Mouse (Mus musculus) MEL (cell line): ENCODE measurements around the gene Lin7c. TPM values are rescaled to one million over a fixed set of nuclear protein-coding genes. Genes with fewer than 3 reads are reported as not detected.

Source experiments
- DNase-seq: peaks from one replicate; pipeline ENCODE4 v3.0.0; 2011; ENCODE audit warnings: low read depth, low spot score
- H3K27ac ChIP-seq: 2 replicates; pipeline ENCODE4 v1.5.1; 2012; ENCODE audit warnings: low read depth, mild to moderate bottlenecking, control low read depth, low read length, moderate library complexity; ENCODE audit not compliant: control insufficient read depth
- H3K27me3 ChIP-seq, 2 experiments: fragments of 150-350 bp in 1 of 2; sonication (generic) in 1 of 2; 2 replicates each; pipeline ENCODE4 v1.6.1; 2012; ENCODE audit warnings: low read length in 2 of 2, mild to moderate bottlenecking in 2 of 2, improper control_type of control experiment in 1 of 2, moderate library complexity in 1 of 2; ENCODE audit not compliant: insufficient read depth in 2 of 2, control insufficient read depth in 1 of 2
- H3K36me3 ChIP-seq, 2 experiments: 2 replicates each; pipeline ENCODE4 v1.6.1; 2012 to 2014; ENCODE audit warnings: low read length in 2 of 2, improper control_type of control experiment in 1 of 2, inconsistent platforms in 1 of 2, mild to moderate bottlenecking in 1 of 2; ENCODE audit not compliant: insufficient read depth in 2 of 2, control insufficient read depth in 1 of 2
- H3K4me1 ChIP-seq, 2 experiments: fragments of 150-350 bp in 1 of 2; sonication (generic) in 1 of 2; 2 replicates each; pipeline ENCODE4 v1.6.1; 2012; ENCODE audit warnings: low read length in 2 of 2, improper control_type of control experiment in 1 of 2, mild to moderate bottlenecking in 1 of 2; ENCODE audit not compliant: insufficient read depth in 2 of 2, control insufficient read depth in 1 of 2
- H3K4me3 ChIP-seq, 2 experiments: fragments of 150-350 bp in 1 of 2; sonication (generic) in 1 of 2; 2 replicates each; pipeline ENCODE4 v1.5.1; 2012; ENCODE audit warnings: low read depth in 2 of 2, low read length in 2 of 2, mild to moderate bottlenecking in 2 of 2, moderate library complexity in 2 of 2, control low read depth in 1 of 2, improper control_type of control experiment in 1 of 2; ENCODE audit not compliant: control insufficient read depth in 1 of 2, insufficient read depth in 1 of 2
- H3K79me2 ChIP-seq: 2 replicates; pipeline ENCODE4 v1.6.1; 2012; ENCODE audit warnings: mild to moderate bottlenecking, low read length, moderate library complexity; ENCODE audit not compliant: control insufficient read depth, poor library complexity, insufficient read depth
- H3K9ac ChIP-seq: 2 replicates; pipeline ENCODE4 v1.6.1; 2012; ENCODE audit warnings: low read depth, mild to moderate bottlenecking, control low read depth, low read length, moderate library complexity; ENCODE audit not compliant: control insufficient read depth, poor library complexity, severe bottlenecking
- H3K9me3 ChIP-seq: fragments of 150-350 bp; sonication (generic); replicated peaks from 2 replicates; pipeline ENCODE4 v1.6.1; 2012; ENCODE audit warnings: mild to moderate bottlenecking, low read length, improper control_type of control experiment, moderate library complexity; ENCODE audit not compliant: insufficient read depth
- CTCF ChIP-seq, 3 experiments: IDR thresholded peaks in 2 of 3; conservative IDR thresholded peaks in 1 of 3; 2 replicates each; pipeline ENCODE4 v1.5.1; 2011 to 2012; ENCODE audit warnings: low read length in 3 of 3, low read depth in 2 of 3, mild to moderate bottlenecking in 2 of 3, improper control_type of control experiment in 1 of 3, inconsistent platforms in 1 of 3, mixed read lengths in 1 of 3, moderate library complexity in 1 of 3; ENCODE audit not compliant: control insufficient read depth in 1 of 3, insufficient read depth in 1 of 3, poor library complexity in 1 of 3, severe bottlenecking in 1 of 3
- ELF1 ChIP-seq: IDR thresholded peaks from 2 replicates; pipeline ENCODE4 v1.6.1; 2014; ENCODE audit warnings: low read depth, mild to moderate bottlenecking, inconsistent platforms, low read length, improper control_type of control experiment, moderate library complexity
- ETS1 ChIP-seq: IDR thresholded peaks from 2 replicates; pipeline ENCODE4 v1.6.1; 2012; ENCODE audit warnings: low read depth, mild to moderate bottlenecking, inconsistent platforms, low read length, improper control_type of control experiment, moderate library complexity
- HCFC1 ChIP-seq: IDR thresholded peaks from 2 replicates; pipeline ENCODE4 v1.6.1; 2012; ENCODE audit warnings: low read depth, mild to moderate bottlenecking, inconsistent platforms, low read length, improper control_type of control experiment, moderate library complexity
- KAT2A ChIP-seq: conservative IDR thresholded peaks from 2 replicates; pipeline ENCODE4 v1.6.1; 2012; ENCODE audit warnings: low read depth, low read length, improper control_type of control experiment, inconsistent platforms
- MYB ChIP-seq: IDR thresholded peaks from 2 replicates; pipeline ENCODE4 v1.6.1; 2011; ENCODE audit warnings: mild to moderate bottlenecking, low read depth, low read length, improper control_type of control experiment
- MYC ChIP-seq: IDR thresholded peaks from 2 replicates; pipeline ENCODE4 v1.6.1; 2011; ENCODE audit warnings: low read depth, mild to moderate bottlenecking, low read length, improper control_type of control experiment, moderate library complexity
- NELFE ChIP-seq: IDR thresholded peaks from 2 replicates; pipeline ENCODE4 v1.6.1; 2011; ENCODE audit warnings: low read depth, low read length, improper control_type of control experiment
- NRF1 ChIP-seq: IDR thresholded peaks from 2 replicates; pipeline ENCODE4 v1.6.1; 2014; ENCODE audit warnings: low read depth, mild to moderate bottlenecking, inconsistent platforms, low read length, improper control_type of control experiment, moderate library complexity; ENCODE audit not compliant: poor library complexity, insufficient read depth, severe bottlenecking
- RAD21 ChIP-seq: IDR thresholded peaks from 2 replicates; pipeline ENCODE4 v1.6.1; 2011; ENCODE audit warnings: mild to moderate bottlenecking, low read depth, low read length, improper control_type of control experiment
- RCOR1 ChIP-seq: IDR thresholded peaks from 2 replicates; pipeline ENCODE4 v1.6.1; 2012; ENCODE audit warnings: low read depth, mild to moderate bottlenecking, inconsistent platforms, low read length, improper control_type of control experiment
- SMC3 ChIP-seq: IDR thresholded peaks from 2 replicates; pipeline ENCODE4 v1.6.1; 2011; ENCODE audit warnings: low read depth, low read length, improper control_type of control experiment
- TAL1 ChIP-seq: IDR thresholded peaks from 2 replicates; pipeline ENCODE4 v1.6.1; 2012; ENCODE audit warnings: mild to moderate bottlenecking, inconsistent platforms, low read length, moderate library complexity, mixed read lengths
- TBP ChIP-seq: IDR thresholded peaks from 2 replicates; pipeline ENCODE4 v1.8.0; 2011; ENCODE audit warnings: low read depth, low read length, improper control_type of control experiment
- UBTF ChIP-seq: IDR thresholded peaks from 2 replicates; pipeline ENCODE4 v1.6.1; 2012; ENCODE audit warnings: low read depth, mild to moderate bottlenecking, inconsistent platforms, low read length, improper control_type of control experiment, moderate library complexity, borderline replicate concordance; ENCODE audit not compliant: insufficient read depth
- USF2 ChIP-seq, 2 experiments: IDR thresholded peaks; 2 replicates each; pipeline ENCODE4 v1.6.1; 2011 to 2012; ENCODE audit warnings: improper control_type of control experiment in 2 of 2, low read length in 2 of 2, borderline replicate concordance in 1 of 2, inconsistent platforms in 1 of 2, low read depth in 1 of 2, mild to moderate bottlenecking in 1 of 2; ENCODE audit not compliant: insufficient read depth in 1 of 2
- ZMIZ1 ChIP-seq: IDR thresholded peaks from 2 replicates; pipeline ENCODE4 v1.6.1; 2012; ENCODE audit warnings: low read depth, mild to moderate bottlenecking, inconsistent platforms, low read length, improper control_type of control experiment, moderate library complexity
- polyA plus RNA-seq, 2 experiments: library from polyadenylated mRNA; stranded (reverse) in 1 of 2; unstranded in 1 of 2; fragments of >175 nt in 1 of 2; fragments of >200 nt in 1 of 2; gene quantifications; 2 replicates each; pipeline versions ENCODE4 v1.2.1 to v1.2.4; 2012; ENCODE audit warnings: low replicate concordance in 2 of 2, low read depth in 1 of 2; ENCODE audit not compliant: insufficient read length in 2 of 2, insufficient read depth in 1 of 2, missing spikeins in 1 of 2
- total RNA-seq: library from RNA; depleted of rRNA; stranded (reverse); fragments of 300-350 nt; gene quantifications from 2 replicates; pipeline ENCODE4 v1.2.3, GENCODE M21; 2012

Gene Lin7c
- total and polyA plus RNA-seq, 3 experiments, result 45.0 to 46.8 TPM; not detected in 1

DNA sequence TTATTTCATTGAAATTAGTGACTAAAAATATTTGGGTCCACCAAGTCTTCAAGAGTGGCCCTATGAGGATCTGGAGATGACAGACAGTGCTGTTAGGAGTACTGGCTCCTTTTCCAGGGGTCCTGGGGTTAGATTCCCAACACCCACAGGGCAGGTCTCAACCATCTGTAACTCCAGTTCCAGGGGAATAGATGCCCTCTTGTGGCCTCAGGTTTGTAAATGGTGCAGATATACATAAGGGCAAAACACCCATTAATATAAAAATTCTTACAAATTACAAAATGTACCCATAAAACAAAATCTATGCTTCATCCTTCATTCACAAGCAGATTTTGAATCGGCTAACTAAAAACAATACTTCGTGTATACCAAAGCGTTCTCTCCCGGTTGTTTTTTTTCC, 585 bp upstream of the Lin7c start:
- peaks cover 5 to 7% of the 10 kb centered on the region in 2 experiments; a peak in 3 of 4 replicates for H3K4me1 ChIP-seq
- H3K9me3 ChIP-seq, result no peaks in the 10 kb centered on the region
- H3K27ac ChIP-seq, result no peak overlapping the region
- peak overlapping the region; percentile 83 for H3K9ac ChIP-seq
- H3K79me2 ChIP-seq, result peaks cover 25% of the 10 kb centered on the region
- H3K27me3 ChIP-seq, result peaks cover 0 to 2% of the 10 kb centered on the region in 2 experiments; a peak in 1 of 4 replicates
- peak overlapping the region; percentile 88 to 100 for H3K4me3 ChIP-seq
- peak; percentile 33 for DNase-seq
- H3K36me3 ChIP-seq, result peaks cover 2 to 18% of the 10 kb centered on the region in 2 experiments; a peak in 3 of 4 replicates
- TF ChIP-seq SMC3, result peak; percentile 35; the same call in 1 of the 2 replicates
- no peak for TF ChIP-seq ELF1
- TF ChIP-seq HCFC1, result no peak
- TF ChIP-seq CTCF (IDR thresholded peaks at IDR 0.05 in 2 of 3, conservative IDR thresholded peaks at IDR 0.05 in 1 of 3; ENCODE audit: control insufficient read depth in 1 of 3, insufficient read depth in 1 of 3, low read depth in 2 of 3, low read length in 3 of 3, poor library complexity in 1 of 3, severe bottlenecking in 1 of 3), result peak in 1 of 3 experiments; percentile 36; a peak in 2 of 6 replicates
- TF ChIP-seq RAD21, result peak; percentile 27
- TF ChIP-seq, all 39 proteins: peak for 3

DNA sequence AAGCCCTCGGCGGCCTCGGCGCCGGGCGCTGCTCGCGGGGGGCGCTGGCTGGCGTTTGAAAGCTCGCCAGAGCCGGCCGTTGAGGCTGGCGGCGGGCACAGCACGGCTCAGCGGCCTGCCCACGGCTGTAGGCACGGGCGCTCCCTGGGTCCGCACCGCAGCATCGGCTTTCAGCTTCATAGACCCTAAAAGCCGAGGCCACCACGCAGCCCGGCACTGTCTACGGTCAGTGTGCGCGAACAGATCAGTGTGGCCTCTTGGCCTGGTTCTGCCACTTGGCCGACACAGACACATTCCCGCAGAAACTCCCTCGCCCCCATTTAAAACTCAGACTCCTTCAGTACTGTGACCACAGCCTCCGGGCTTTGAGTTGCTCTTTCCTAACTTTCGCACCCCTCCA, 378 bp downstream of the Lin7c start:
- peak overlapping the region; percentile 94 for H3K9ac ChIP-seq
- H3K27me3 ChIP-seq, result no peaks in the 10 kb centered on the region
- no peak for DNase-seq
- peak overlapping the region; percentile 88 to 100 for H3K4me3 ChIP-seq
- H3K4me1 ChIP-seq, result peaks cover 5 to 7% of the 10 kb centered on the region in 2 experiments; a peak in 3 of 4 replicates
- peaks cover 4 to 18% of the 10 kb centered on the region in 2 experiments; a peak in 3 of 4 replicates for H3K36me3 ChIP-seq
- TF ChIP-seq ETS1 (no peak), ZMIZ1 (no peak), UBTF (no peak), RCOR1 (no peak), MYC (no peak), KAT2A (no peak), USF2 (IDR thresholded peaks at IDR 0.05; ENCODE audit: borderline replicate concordance in 1 of 2, insufficient read depth in 1 of 2, low read depth in 1 of 2, low read length in 2 of 2) (no peak), TBP (no peak), MYB (no peak), NRF1 (no peak), TAL1 (no peak), NELFE (no peak), HCFC1 (no peak)
- peaks cover 25% of the 10 kb centered on the region for H3K79me2 ChIP-seq
- no peaks in the 10 kb centered on the region for H3K9me3 ChIP-seq
- peak overlapping the region; percentile 10; the same call in 1 of the 2 replicates for H3K27ac ChIP-seq
